Mouse (Mus musculus): ENCODE results near the gene 2010106E10Rik.

The 2010106E10Rik gene

DNA sequence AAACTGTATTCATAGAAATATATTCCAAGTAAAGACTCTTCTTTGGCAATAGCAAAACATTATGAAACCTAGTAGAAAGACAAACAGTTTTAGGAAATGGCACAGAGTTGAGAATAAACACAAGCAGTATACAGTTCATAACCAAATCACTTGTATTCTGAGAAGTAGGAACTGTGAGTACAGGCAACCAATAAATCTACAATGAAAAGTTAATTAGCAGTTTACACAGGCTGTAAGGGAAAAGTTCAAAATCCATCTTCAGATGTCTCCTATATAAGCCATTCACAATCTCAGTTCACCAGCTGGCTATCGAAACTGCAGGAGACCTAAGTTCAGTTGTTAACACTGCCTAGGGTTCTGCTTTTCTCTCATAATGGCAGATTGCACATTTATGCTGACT, at the start of gene 2010106E10Rik:
TSS of gene 2010106E10Rik (plus strand) at position 301 of the 400 bp plus-strand sequence.
- no peak for DNase-seq (ENCODE audit: low read depth)

DNA sequence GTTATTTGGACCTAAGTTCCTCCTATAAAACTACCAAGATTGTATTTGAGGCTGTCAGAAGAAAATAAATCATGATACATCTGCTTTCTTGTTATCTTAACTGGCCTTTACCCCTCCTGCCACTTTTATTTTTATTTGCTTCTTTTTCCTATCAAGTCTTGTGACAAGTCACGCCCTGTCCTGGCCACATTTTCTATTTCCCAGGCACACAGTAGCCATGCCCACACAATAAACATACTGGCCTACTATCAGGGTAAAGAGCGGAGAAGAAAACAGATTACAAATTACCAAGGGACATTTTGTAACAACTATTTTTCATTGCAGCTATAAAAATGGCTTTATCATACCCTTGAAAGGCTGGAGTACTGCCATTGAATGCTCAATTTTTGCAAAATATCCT, 10.6 kb downstream of the 2010106E10Rik start:
- DNase-seq (ENCODE audit: low read depth), result no peak

DNA sequence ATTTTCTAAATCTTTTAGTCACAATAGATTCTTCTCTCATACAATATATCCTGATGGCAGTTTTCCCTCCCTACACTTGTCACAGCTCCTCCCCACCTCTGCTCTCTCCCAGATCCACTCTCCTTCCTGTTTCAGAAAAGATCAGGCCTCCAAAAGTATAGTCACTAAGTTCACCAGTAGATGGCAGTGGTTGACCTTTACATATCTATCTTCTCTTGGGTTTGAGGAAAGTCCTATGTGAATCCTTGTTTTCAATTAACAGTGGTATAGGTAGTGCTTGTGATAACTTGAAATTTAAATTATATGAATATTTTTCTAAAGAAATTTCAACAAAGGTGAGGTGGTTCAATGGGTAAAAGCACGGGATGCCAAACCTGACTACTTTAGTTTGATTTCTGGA, 29.7 kb downstream of the 2010106E10Rik start:
- peak; percentile 28 for DNase-seq (ENCODE audit: low read depth)

DNA sequence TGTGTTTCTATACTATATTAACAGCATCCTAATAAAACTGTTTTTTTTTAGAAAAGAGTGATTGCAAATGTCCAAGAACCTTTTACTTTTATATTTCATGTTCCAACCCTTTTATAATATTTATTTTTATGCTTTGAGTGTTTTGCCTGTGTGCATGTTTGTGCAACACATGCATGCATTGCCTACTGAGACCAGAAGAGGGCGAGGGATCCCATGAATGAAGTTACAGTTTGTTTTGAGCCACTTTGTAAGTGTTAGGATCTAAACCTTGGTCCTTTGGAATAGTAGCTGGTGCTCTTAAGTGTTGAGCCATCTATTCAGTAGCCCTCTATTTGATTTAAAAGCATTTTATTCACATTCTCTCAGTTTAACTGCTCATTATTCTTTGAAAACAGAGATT, 48.0 kb downstream of the 2010106E10Rik start:
- DNase-seq (ENCODE audit: low read depth), result no peak

DNA sequence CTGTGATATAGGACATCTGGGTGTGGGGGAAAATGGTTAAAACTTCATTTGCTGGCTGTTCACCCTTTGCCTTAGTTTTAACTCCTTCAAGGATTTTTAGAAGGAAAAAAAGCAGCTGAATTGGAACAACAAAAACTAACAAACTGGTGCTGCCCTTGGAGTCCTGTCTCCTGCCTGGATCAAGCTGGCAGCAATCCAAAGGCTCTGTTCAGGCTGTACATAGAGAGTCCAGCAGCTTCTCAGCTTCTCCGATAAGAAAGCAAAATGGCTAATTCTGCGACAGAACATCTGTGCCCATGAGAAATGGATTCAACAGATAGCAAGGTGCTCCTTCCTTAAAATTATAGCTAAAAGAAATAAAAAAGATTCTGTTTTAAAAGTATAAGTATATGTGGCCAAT, 72.6 kb downstream of the 2010106E10Rik start:
- no peak for DNase-seq (ENCODE audit: low read depth)

DNA sequence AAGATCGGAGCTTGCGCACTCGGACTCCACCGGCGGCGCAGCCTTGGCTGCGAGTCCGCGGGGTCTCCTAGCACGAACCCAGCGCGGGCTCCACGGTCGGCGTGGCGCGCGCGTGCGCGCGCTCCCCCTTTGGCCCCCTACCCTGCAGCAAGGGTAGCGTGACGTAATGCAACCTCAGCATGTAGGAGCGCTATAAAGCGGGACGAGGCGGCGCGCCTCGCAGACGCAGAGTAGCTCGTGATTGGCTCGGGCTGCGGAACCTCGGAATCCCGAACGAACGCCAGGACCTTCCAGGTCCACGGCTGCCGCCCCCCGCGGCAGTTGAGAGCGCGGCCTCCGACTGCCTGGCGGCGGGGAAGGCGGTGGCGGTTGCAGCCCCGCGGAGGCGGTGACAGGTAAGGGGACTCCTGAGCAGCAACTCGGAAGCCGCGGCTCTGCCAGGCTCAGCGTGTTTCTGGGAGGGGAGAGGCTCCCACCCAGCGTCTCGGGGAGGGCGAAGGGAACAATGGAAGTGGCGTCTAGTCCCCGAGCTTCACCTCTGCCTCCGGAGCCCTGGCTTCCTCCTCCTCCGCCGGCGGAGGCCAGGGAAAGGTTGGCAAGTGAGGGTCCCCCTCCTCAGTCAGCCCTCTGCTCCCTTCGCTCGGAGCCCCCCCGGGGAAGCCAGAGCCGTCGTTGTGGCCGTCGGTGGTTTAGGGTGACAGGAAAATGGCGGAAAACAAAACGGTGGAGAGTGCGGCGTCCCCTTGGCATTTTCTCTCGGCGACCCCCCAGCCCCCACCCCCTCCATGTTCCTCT, 105.6 kb downstream of the 2010106E10Rik start, which contains the start of gene Zfp711:
TSS of gene Zfp711 (plus strand) at position 16 of the 795 bp plus-strand sequence.
- peak; percentile 33 for DNase-seq (ENCODE audit: low read depth)

DNA sequence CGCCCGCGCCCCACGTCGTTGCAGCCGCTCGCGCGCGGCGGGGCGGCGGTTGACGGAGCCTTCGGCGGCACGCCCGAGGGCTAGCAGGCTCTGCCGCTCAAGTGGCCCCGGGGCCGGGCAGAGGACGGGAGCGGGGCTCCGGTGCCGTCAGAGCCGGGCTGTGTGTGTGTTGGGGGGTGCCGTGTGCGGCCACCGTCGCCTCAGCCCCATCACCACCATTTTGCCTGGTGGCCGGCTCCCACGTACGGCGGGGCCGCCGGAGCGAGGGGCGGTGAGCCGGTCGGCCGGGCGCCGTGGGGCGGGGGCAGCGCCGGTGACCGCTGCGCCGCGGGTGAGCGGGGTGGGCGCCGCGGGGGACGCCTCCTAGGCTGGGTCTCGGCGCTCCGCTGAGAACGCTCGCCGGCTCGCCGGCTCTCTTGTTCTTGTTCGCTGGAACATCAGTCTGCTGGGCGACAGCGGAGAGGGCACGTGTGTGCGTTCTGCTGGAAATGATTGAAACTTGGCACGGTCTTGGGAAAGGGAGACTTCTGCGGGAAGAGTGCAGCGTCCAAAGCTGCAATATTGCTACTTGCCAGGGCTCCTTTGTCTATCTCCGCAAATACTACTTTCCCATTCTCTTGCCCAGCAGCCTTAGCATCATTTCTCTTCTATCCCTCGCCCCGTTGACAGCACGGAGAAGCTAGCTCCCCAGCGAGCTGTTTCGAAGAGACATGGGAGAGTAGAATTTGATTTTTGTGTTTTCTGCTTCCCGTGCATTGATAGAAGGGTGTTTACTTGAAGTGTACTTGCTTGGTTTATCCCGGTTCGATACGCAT, 106.4 kb downstream of the 2010106E10Rik start:
- no peak for DNase-seq (ENCODE audit: low read depth)
